In the genomic region with DNA sequence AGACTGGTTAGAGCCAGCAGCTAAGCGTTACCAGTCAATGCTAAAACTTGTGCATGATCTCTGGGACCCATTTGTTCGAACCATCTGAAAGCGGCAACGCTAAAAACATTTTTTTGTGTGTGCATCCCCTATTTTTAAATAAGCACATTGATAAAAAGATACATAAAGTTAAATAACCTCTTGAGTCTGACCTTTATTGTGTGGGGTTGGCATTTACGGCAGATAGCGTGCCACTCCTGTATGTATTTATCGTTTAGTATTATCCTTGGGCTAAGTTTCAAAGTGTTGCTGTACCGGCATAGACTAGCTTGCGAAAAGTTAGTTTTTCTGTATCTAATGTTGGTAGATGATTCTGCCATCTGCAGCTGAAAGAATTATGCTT, we compare ENCODE assay signal across 8 mouse cellular contexts. TPM values are rescaled to one million over a fixed set of nuclear protein-coding genes. Genes with fewer than 3 reads are reported as not detected.
DNase-seq lines count a peak whose midpoint lies in the region; ATAC-seq and TF ChIP-seq lines count a peak whose summit lies in the region.

No protein-coding gene starts in this region.

- peak overlapping the region; percentile 79 for H3K9ac ChIP-seq in lung, embryonic 15.5 days
- peak overlapping the region; percentile 86; the same call in 1 of the 2 replicates for H3K9ac ChIP-seq in intestine, postnatal 0 days (ENCODE audit: low read depth, low read length)
- peak overlapping the region; percentile 80 for H3K9ac ChIP-seq in neural tube, embryonic 14.5 days (replicated peaks; ENCODE audit: low read depth, low read length)

- no peaks in the 10 kb centered on the region for H3K9me3 ChIP-seq in lung, embryonic 15.5 days
- H3K9me3 ChIP-seq in intestine, postnatal 0 days (ENCODE audit: control insufficient read depth), result no peaks in the 10 kb centered on the region
- H3K9me3 ChIP-seq in neural tube, embryonic 14.5 days (ENCODE audit: control insufficient read depth, low read length), result no peaks in the 10 kb centered on the region

- no peak for TF ChIP-seq CTCF in embryonic fibroblast, embryonic 13.5 days (IDR thresholded peaks at IDR 0.05; ENCODE audit: borderline replicate concordance, insufficient read depth, low read length)
- TF ChIP-seq CTCF in intestine, postnatal 0 days (IDR thresholded peaks at IDR 0.05; ENCODE audit: low read depth), result no peak

- H3K36me3 ChIP-seq in lung, embryonic 15.5 days, result no peaks in the 10 kb centered on the region
- H3K36me3 ChIP-seq in intestine, postnatal 0 days (ENCODE audit: control insufficient read depth, insufficient read depth), result no peaks in the 10 kb centered on the region
- H3K36me3 ChIP-seq in neural tube, embryonic 14.5 days (ENCODE audit: control insufficient read depth, insufficient read depth, low read length), result no peaks in the 10 kb centered on the region

- 8% methylated on average over 9 of the region's 9 CpGs for WGBS in lung, embryonic 15.5 days
- WGBS in intestine, postnatal 0 days, result 12% methylated on average over 9 of the region's 9 CpGs
- 13% methylated on average over 9 of the region's 9 CpGs for WGBS in neural tube, embryonic 14.5 days

- peaks cover 17% of the 10 kb centered on the region for H3K4me1 ChIP-seq in lung, embryonic 15.5 days
- H3K4me1 ChIP-seq in embryonic fibroblast, embryonic 13.5 days (ENCODE audit: control insufficient read depth, insufficient read depth, low read length), result peaks cover 8% of the 10 kb centered on the region
- no peaks in the 10 kb centered on the region for H3K4me1 ChIP-seq in intestine, postnatal 0 days (replicated peaks; ENCODE audit: control insufficient read depth, insufficient read depth, low read length)
- H3K4me1 ChIP-seq in neural tube, embryonic 14.5 days (ENCODE audit: control insufficient read depth, insufficient read depth, low read length), result 0 out of 2 replicates have a peak, but pooled peaks cover 7% of the 10 kb centered on the region

- peak overlapping the region; percentile 92 for H3K4me3 ChIP-seq in lung, embryonic 15.5 days
- H3K4me3 ChIP-seq in embryonic fibroblast, embryonic 13.5 days (ENCODE audit: insufficient read depth, low read length), result peak overlapping the region; percentile 68
- peak overlapping the region; percentile 80 for H3K4me3 ChIP-seq in intestine, postnatal 0 days (ENCODE audit: low read depth, low read length)
- H3K4me3 ChIP-seq in neural tube, embryonic 14.5 days (ENCODE audit: low read depth, low read length), result peak overlapping the region; percentile 82

- H3K27ac ChIP-seq in lung, embryonic 15.5 days, result no peak overlapping the region
- H3K27ac ChIP-seq in embryonic fibroblast, embryonic 13.5 days (ENCODE audit: insufficient read depth, low read length), result no peak overlapping the region
- H3K27ac ChIP-seq in intestine, postnatal 0 days (ENCODE audit: low read depth, low read length), result no peak overlapping the region
- H3K27ac ChIP-seq in neural tube, embryonic 14.5 days (ENCODE audit: low read depth, low read length), result no peak overlapping the region

- TF ChIP-seq POLR2A in embryonic fibroblast, embryonic 13.5 days (IDR thresholded peaks at IDR 0.05; ENCODE audit: low read depth, low read length), result no peak

- H3K27me3 ChIP-seq in lung, embryonic 15.5 days, result no peaks in the 10 kb centered on the region
- no peaks in the 10 kb centered on the region for H3K27me3 ChIP-seq in intestine, postnatal 0 days (replicated peaks; ENCODE audit: control insufficient read depth, insufficient read depth, low read length)
- no peaks in the 10 kb centered on the region for H3K27me3 ChIP-seq in neural tube, embryonic 14.5 days (ENCODE audit: control insufficient read depth, insufficient read depth, low read length)

- peak overlapping the region; percentile 65 for H3K4me2 ChIP-seq in lung, embryonic 15.5 days
- H3K4me2 ChIP-seq in intestine, postnatal 0 days (replicated peaks; ENCODE audit: low read depth), result peak overlapping the region; percentile 98
- H3K4me2 ChIP-seq in neural tube, embryonic 14.5 days (ENCODE audit: low read depth, low read length), result peak overlapping the region; percentile 70

- ATAC-seq in lung, embryonic 15.5 days (ENCODE audit: borderline replicate concordance, extremely low read depth, low FRiP score, low TSS enrichment), result no peak
- ATAC-seq in intestine, postnatal 0 days, result no peak
- ATAC-seq in neural tube, embryonic 14.5 days (ENCODE audit: low read depth), result no peak
- ATAC-seq in inflammation-experienced regulatory T-cells, adult 6 months, result no peak

- no peak for DNase-seq in lung, adult 18-20 months
- no peak for DNase-seq in urinary bladder, adult 18-20 months (ENCODE audit: low spot score in 2 of 2)
- DNase-seq in adrenal gland, adult 18-20 months (ENCODE audit: low spot score in 2 of 2), result no peak

RNA-seq across cellular contexts. Expression of a gene that starts 1.1 kb away (rescaled TPM):
- 16.1 and 19.8 TPM in 2 replicates for polyA plus RNA-seq in lung, embryonic 15.5 days (2015; fragmentation: Nextera tagmentation; extraction: Ambion mirVana)
- polyA plus RNA-seq in embryonic fibroblast, embryonic 13.5 days (2011; ENCODE audit: insufficient read length, low read depth, missing spikeins), result 20.0 and 22.2 TPM in 2 replicates
- 12.9 and 19.6 TPM in 2 replicates for polyA plus RNA-seq in intestine, postnatal 0 days (2015; fragmentation: Nextera tagmentation; extraction: Ambion mirVana)
- polyA plus RNA-seq in neural tube, embryonic 14.5 days (2014; fragmentation: Nextera tagmentation; extraction: Ambion mirVana), result 22.3 and 25.1 TPM in 2 replicates
- 10 to 100 TPM in 2 of 3 experiments, 1 to 10 TPM in 1; 7.6 to 11.1 (median 10.8) TPM for polyA plus RNA-seq in inflammation-experienced regulatory T-cells, adult 6 months (2017; shearing (Covaris generic))
- 10 to 100 TPM; 38.1 to 50.8 TPM for total RNA-seq in adrenal gland, adult 18-20 months (2021)
